Mouse (Mus musculus): ENCODE measurements around the gene Akap1. TPM values are rescaled to one million over a fixed set of nuclear protein-coding genes. Genes with fewer than 3 reads are reported as not detected.
"Not testable (repeated sequence)": the region's sequence is repeated elsewhere in the genome, so short reads cannot be mapped to it uniquely, and the experiment has no call there.

The Akap1 gene
- total RNA-seq (2017), result 24.5 and 26.5 TPM in 2 replicates

GRCm38 (mm10) chr11:88864458-88865197, at the start of gene Akap1:
Gene Akap1, minus strand, starts transcription at chr11:88864586.
- peak; percentile 95 for ATAC-seq (replicated peaks; ENCODE audit: low read depth, poor library complexity, severe bottlenecking)

GRCm38 (mm10) chr11:88909388-88910036, 45.1 kb upstream of the Akap1 start:
- ATAC-seq (replicated peaks; ENCODE audit: low read depth, poor library complexity, severe bottlenecking), result no peak

GRCm38 (mm10) chr11:88908557-88909211, 44.3 kb upstream of the Akap1 start:
- peak; percentile 97 for ATAC-seq (replicated peaks; ENCODE audit: low read depth, poor library complexity, severe bottlenecking)

- ATAC-seq (replicated peaks; ENCODE audit: low read depth, poor library complexity, severe bottlenecking), result no peak
These were observed 43.5 kb upstream of the Akap1 start for GRCm38 (mm10) chr11:88907886-88908285.

GRCm38 (mm10) chr11:88905621-88906020, 41.2 kb upstream of the Akap1 start:
- ATAC-seq (replicated peaks; ENCODE audit: low read depth, poor library complexity, severe bottlenecking), result no peak

- ATAC-seq (replicated peaks; ENCODE audit: low read depth, poor library complexity, severe bottlenecking), result no peak
These were observed 39.7 kb upstream of the Akap1 start for GRCm38 (mm10) chr11:88904080-88904479.

GRCm38 (mm10) chr11:88902762-88903161, 38.4 kb upstream of the Akap1 start:
- ATAC-seq (replicated peaks; ENCODE audit: low read depth, poor library complexity, severe bottlenecking), result no peak

- ATAC-seq (replicated peaks; ENCODE audit: low read depth, poor library complexity, severe bottlenecking), result no peak
These were observed 37.0 kb upstream of the Akap1 start for GRCm38 (mm10) chr11:88901341-88901802.

GRCm38 (mm10) chr11:88899561-88899960, 35.2 kb upstream of the Akap1 start:
- no peak for ATAC-seq (replicated peaks; ENCODE audit: low read depth, poor library complexity, severe bottlenecking)

- ATAC-seq (replicated peaks; ENCODE audit: low read depth, poor library complexity, severe bottlenecking), result no peak
These were observed 34.0 kb upstream of the Akap1 start for GRCm38 (mm10) chr11:88898380-88898763.

GRCm38 (mm10) chr11:88897624-88898379, 33.4 kb upstream of the Akap1 start:
- ATAC-seq (replicated peaks; ENCODE audit: low read depth, poor library complexity, severe bottlenecking), result no peak

GRCm38 (mm10) chr11:88895800-88896232, 31.4 kb upstream of the Akap1 start:
- ATAC-seq (replicated peaks; ENCODE audit: low read depth, poor library complexity, severe bottlenecking), result not testable (repeated sequence)

GRCm38 (mm10) chr11:88895235-88895634, 30.8 kb upstream of the Akap1 start:
- not testable (repeated sequence) for ATAC-seq (replicated peaks; ENCODE audit: low read depth, poor library complexity, severe bottlenecking)

- ATAC-seq (replicated peaks; ENCODE audit: low read depth, poor library complexity, severe bottlenecking), result not testable (repeated sequence)
These were observed 29.9 kb upstream of the Akap1 start for GRCm38 (mm10) chr11:88894279-88894678.

- ATAC-seq (replicated peaks; ENCODE audit: low read depth, poor library complexity, severe bottlenecking), result not testable (repeated sequence)
These were observed 29.1 kb upstream of the Akap1 start for GRCm38 (mm10) chr11:88893501-88893900.

- ATAC-seq (replicated peaks; ENCODE audit: low read depth, poor library complexity, severe bottlenecking), result not testable (repeated sequence)
These were observed 28.4 kb upstream of the Akap1 start for GRCm38 (mm10) chr11:88892789-88893188.

- ATAC-seq (replicated peaks; ENCODE audit: low read depth, poor library complexity, severe bottlenecking), result not testable (repeated sequence)
These were observed 27.7 kb upstream of the Akap1 start for GRCm38 (mm10) chr11:88891921-88892561.

GRCm38 (mm10) chr11:88891446-88891845, 27.1 kb upstream of the Akap1 start:
- not testable (repeated sequence) for ATAC-seq (replicated peaks; ENCODE audit: low read depth, poor library complexity, severe bottlenecking)

GRCm38 (mm10) chr11:88890904-88891303, 26.5 kb upstream of the Akap1 start:
- ATAC-seq (replicated peaks; ENCODE audit: low read depth, poor library complexity, severe bottlenecking), result not testable (repeated sequence)

GRCm38 (mm10) chr11:88888996-88889395, 24.6 kb upstream of the Akap1 start:
- no peak for ATAC-seq (replicated peaks; ENCODE audit: low read depth, poor library complexity, severe bottlenecking)

Measured in common myeloid progenitor, adult 5-6 weeks (primary cell).